Mouse (Mus musculus): ENCODE measurements at regions not wholly inside any gene's neighbourhood (a gene's known extent, or its start where the extent isn't known, plus 50 kb on each side); places are given as distances from the start of the nearest gene placed in this dataset.

DNA sequence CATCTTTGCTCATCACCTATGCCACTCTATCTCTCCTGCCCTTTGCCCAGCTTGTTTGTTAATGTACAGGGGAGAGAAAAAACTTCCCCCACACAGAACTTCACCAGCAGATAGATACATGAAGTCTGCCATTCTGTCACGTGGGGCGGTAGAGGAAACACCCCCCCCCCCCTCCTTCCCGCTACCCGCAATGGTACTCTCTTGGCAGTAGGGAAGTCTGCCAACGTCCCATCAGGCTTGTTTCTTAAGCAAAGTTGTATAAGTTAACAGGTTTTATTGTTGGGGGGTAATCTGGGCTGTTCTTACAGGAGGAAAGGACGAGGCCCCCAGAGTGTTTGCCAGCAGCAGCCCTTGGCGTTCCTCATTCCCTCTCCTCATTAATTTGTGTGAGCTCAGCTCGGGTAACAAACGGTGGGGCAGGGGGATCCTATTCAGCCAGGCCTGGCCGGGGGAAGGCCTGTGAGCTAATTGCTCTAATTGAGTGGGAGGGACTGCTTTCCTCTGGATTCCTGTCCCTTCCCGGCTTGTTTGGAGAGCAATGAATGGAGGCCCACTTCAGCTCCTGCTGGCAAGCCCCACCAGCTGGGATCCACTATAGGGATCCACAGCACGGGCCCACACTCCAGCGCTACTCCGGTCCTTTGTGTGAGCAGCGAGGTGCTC lies 292.5 kb downstream of the Bcl11a start:
- 0 out of 2 replicates have a peak, but pooled peaks have one; percentile 47 for ATAC-seq (replicated peaks; ENCODE audit: low FRiP score, low TSS enrichment, poor library complexity, severe bottlenecking)

DNA sequence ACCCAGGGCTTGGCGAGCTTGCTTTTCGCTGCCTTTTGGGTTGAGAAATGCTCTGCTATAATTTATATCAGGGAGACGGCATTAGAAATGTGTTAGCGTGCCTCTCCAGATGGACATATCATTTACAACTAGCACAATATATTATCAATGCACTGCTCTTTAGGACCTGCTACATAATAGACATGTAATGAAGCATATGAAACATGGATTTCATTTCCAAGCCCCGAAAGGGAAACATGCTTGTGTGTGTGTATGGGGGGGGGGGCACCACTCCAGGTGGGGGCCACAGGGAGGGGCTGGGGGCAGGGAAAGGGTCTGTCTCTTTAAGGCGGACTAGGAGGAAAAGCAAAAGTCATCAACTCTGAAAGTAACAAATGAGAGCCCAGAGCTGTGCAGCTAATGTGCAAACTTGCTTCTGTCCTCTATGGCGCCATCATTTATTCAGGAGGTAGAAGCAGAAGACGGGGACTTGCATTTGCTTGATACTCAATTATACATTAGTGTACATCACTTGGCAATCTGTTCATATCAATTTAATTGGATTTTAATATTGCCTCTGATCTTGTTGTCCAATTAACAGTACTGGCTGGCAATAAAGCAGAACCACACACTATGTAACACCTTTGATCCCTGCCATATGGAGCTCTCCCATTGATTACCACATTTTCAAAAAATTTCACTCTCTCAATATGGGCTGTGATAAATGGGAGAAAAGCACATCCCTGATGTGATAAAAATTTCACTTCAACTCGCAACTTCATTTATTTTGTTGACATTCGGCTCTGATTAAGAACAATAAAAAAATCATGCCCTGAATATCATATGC lies 293.2 kb downstream of the Bcl11a start:
- no peak for ATAC-seq (replicated peaks; ENCODE audit: low FRiP score, low TSS enrichment, poor library complexity, severe bottlenecking)

DNA sequence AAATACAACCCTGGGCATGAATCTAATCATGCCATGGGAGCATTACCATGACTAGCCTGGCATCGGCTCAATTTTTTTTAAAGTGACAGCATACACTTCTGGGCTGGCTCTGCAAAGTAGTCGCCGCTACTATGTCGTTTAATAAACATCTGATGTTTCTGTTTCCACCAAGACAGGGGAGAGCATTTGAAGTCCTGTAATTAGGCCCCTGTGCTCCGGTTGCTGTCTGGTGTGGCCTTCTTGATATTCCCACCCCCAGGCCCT lies 293.8 kb downstream of the Bcl11a start:
- no peak for ATAC-seq (replicated peaks; ENCODE audit: low FRiP score, low TSS enrichment, poor library complexity, severe bottlenecking)

DNA sequence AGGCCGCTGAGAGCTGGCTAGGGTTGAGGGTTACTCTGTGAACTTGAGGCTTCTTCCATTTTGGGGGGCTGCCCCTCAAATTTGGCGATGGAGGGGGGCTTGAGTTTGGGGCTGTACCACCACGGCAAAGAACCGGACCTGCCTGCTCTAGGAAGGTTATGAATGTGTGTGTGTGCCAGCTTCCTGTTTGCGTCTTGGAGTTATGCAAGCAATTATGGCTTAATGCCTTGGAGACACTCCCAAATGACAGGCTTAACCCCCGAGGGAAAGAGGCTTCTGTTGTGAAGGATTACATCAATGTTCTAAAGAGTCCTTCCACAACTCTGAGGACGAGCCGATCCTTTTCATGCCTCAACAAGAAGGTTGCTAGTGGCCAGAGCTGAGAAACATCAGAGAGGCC lies 294.1 kb downstream of the Bcl11a start:
- no peak for ATAC-seq (replicated peaks; ENCODE audit: low FRiP score, low TSS enrichment, poor library complexity, severe bottlenecking)

- ATAC-seq (replicated peaks; ENCODE audit: low FRiP score, low TSS enrichment, poor library complexity, severe bottlenecking) = no peak
These were observed 294.8 kb downstream of the Bcl11a start for GRCm38 (mm10) chr11:24372616-24373015.

GRCm38 (mm10) chr11:24373301-24373700 lies 295.4 kb downstream of the Bcl11a start:
- ATAC-seq (replicated peaks; ENCODE audit: low FRiP score, low TSS enrichment, poor library complexity, severe bottlenecking) = no peak

DNA sequence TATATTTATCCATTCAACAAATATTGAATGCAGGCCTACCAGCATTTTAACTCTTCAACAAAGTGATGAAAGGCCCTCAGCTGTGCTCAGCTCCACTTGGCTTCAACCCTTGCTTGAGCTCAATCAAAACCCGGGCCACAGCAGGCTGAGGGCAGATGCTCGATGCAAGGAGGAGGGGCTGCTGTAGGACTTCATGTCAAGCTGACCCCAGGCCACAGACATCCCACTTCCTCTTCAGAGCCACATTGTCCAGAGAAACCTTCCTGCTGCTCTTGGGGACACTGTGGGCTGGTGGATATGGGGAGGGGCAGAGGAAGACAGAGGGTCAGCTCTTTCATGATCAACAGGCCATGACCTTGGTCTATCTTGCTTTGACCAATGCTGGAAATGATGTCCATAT lies 299.7 kb downstream of the Bcl11a start:
- no peak for ATAC-seq (replicated peaks; ENCODE audit: low FRiP score, low TSS enrichment, poor library complexity, severe bottlenecking)

DNA sequence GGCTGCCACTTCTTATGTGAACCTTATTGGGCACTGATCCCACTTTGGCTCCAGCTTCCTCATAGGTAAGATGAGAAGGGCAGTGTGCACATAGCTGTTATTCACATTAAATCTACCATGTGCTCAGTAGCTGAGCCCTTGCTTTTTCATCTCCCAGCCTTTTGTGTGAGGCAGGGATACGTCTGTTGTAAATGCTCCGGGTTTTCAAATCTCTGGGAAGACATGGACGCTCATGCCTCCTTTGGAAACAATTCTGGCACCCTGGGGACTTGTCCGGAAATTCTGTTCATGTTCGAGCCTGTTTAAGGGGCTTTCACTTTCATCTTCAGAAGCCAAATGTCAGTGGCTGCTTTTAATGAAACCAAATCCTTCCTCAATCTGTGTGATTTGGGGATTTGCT lies 312.7 kb downstream of the Bcl11a start:
- ATAC-seq (replicated peaks; ENCODE audit: low FRiP score, low TSS enrichment, poor library complexity, severe bottlenecking) = no peak

GRCm38 (mm10) chr11:24391385-24391784 lies 313.5 kb downstream of the Bcl11a start:
- ATAC-seq (replicated peaks; ENCODE audit: low FRiP score, low TSS enrichment, poor library complexity, severe bottlenecking) = no peak

DNA sequence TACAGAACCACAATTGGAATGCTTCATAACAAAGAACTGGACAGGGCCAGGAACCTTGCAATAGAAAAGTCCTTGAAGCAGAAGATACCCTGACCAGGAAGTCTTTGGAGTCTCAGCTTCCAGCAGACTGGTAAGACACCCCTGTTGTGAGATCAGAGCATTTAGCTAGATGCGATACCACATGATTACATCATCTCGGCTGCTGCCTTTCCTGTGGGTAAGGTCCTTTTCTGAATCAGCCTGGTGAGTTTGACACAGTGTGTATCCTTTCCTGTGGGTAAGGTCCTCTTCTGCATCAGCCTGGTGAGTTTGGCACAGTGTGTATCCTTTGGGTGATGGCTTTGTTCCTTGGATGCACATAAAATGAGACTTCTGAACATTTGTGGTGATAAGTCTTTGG lies 317.6 kb downstream of the Bcl11a start:
- ATAC-seq (replicated peaks; ENCODE audit: low FRiP score, low TSS enrichment, poor library complexity, severe bottlenecking) = no peak

GRCm38 (mm10) chr11:24396911-24397310 lies 319.1 kb downstream of the Bcl11a start:
- ATAC-seq (replicated peaks; ENCODE audit: low FRiP score, low TSS enrichment, poor library complexity, severe bottlenecking) = no peak

GRCm38 (mm10) chr11:24397710-24398109 lies 319.9 kb downstream of the Bcl11a start:
- ATAC-seq (replicated peaks; ENCODE audit: low FRiP score, low TSS enrichment, poor library complexity, severe bottlenecking) = no peak

GRCm38 (mm10) chr11:24401151-24401550 lies 323.3 kb downstream of the Bcl11a start:
- no peak for ATAC-seq (replicated peaks; ENCODE audit: low FRiP score, low TSS enrichment, poor library complexity, severe bottlenecking)

DNA sequence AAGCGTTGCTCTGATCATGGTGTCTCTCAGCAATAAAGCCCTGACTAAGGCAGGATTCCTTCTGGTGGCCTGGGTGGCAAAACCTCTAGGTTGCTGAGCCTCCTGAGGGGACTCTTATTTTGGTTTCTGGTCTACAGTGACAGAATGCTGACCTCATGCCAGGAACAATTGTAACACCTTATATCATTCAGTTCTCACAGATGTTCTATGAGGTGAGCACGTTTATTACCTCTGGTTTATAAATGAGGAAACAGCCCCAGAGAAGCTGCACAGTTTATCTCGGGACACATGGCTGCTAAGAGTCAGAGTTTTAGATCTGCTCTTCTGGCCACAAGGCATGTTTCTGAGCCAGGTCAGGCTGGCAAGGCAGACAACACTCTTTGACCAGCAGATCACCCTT lies 324.3 kb downstream of the Bcl11a start:
- ATAC-seq (replicated peaks; ENCODE audit: low FRiP score, low TSS enrichment, poor library complexity, severe bottlenecking) = no peak; the same call in 1 of the 2 replicates

DNA sequence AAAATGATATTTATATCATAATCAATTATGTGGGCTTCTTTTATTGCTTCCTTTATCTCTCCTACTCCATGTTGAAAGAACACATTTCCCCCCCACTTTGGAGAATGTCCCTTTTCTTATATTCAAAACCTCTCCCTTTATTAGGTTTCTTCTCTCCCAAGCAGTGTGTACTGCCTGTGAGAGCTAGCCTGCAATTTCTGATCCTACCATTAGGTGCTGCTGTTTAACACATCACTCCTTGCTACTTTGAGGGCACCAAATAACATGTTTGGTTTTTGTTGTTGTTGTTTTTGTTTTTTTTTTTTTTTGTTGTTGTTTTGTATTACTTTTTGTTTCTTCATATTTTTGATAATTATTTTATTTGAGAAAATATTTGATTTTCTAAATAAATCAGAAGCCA lies 336.9 kb downstream of the Bcl11a start:
- ATAC-seq (replicated peaks; ENCODE audit: low FRiP score, low TSS enrichment, poor library complexity, severe bottlenecking) = peak; percentile 87

DNA sequence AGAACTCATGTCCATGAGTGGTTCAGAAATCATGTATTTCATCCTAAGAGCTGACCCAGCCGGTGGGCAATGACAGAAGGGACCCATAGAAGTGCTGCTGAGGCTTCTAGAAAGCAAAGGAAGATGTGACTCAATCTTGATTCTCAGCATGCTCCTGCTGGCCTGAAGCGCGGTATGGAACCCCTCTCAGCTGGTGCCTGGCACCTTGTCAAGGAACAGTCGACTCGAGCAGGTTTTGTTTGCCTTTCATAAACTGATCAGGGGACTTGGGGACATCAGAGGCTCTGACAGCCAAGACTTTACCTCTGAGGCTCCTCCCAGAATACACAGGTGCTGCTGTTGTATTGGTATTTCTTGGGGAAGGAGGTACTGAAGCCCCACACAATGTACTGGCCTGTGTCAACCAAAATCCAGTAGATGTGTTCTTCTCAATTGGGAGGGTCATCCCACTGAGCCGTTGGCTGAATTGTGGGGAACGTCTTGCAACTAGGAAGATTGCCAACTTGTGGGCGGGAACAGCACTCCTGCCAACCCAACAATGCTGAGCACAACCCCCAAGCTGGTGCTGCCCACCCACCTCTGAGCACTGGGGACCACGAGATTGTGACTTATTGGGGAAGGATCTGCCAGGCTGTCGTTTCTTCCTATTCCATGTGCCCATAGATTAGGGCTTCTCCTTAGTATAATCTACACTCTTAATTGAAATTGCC lies 344.4 kb downstream of the Bcl11a start:
- no peak for ATAC-seq (replicated peaks; ENCODE audit: low FRiP score, low TSS enrichment, poor library complexity, severe bottlenecking)

GRCm38 (mm10) chr11:24423278-24423677 lies 345.4 kb downstream of the Bcl11a start:
- ATAC-seq (replicated peaks; ENCODE audit: low FRiP score, low TSS enrichment, poor library complexity, severe bottlenecking) = peak; percentile 51; the same call in 1 of the 2 replicates

DNA sequence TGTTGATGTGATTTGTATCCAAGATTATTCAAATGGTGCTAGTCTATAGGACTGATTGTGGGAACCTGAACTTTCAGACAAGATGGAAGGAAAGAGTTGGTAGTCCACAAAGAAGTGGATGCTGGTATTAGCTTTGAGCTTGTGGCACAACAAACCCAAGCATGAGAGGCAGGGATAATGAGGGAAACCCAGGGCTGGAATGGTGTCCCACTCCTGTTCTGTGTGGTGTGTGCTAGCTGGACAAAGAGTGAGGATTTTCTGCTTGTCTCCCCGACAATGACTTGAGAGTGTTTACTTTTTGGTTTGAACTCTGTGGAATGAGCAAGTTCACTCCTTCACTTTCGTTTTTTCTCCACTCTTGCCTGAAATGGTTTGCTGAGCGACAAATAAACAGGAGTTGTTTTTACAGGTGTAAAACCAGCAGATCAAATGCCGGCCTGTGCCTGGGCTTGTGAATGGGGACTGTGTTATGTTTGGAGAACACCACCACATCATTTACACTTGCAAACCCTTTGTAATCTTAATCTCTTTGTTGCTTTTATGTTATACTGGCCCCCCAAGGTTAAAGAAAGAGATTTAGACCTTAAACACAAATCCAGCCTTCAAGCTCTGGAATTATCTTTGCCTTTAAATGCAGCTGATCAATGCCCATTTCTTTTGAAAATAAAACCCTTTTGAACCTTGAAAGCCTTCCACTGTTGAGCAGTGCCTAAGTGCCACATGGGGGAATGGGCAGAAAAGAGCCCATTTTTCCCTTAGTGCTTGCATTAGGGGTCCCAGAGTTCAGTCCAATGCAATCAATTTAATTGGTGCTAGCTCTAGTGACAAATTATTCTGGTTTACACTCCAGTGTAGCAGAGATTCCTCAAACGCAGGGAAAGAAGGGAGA lies 349.4 kb downstream of the Bcl11a start:
- no peak for ATAC-seq (replicated peaks; ENCODE audit: low FRiP score, low TSS enrichment, poor library complexity, severe bottlenecking)

GRCm38 (mm10) chr11:24448608-24449007 lies 370.8 kb downstream of the Bcl11a start:
- no peak for ATAC-seq (replicated peaks; ENCODE audit: low FRiP score, low TSS enrichment, poor library complexity, severe bottlenecking)

- ATAC-seq (replicated peaks; ENCODE audit: low FRiP score, low TSS enrichment, poor library complexity, severe bottlenecking) = no peak
These were observed 374.4 kb downstream of the Bcl11a start for GRCm38 (mm10) chr11:24452267-24452666.
